Mouse (Mus musculus) fibroblast of lung, adult 2 months (primary cell): ENCODE data around the gene Gm28230.

ENCODE experiments used
- DNase-seq: peaks from one replicate; pipeline ENCODE4 v3.0.0-alpha.2; 2011; ENCODE audit warnings: low read depth

Gene Gm28230

DNA sequence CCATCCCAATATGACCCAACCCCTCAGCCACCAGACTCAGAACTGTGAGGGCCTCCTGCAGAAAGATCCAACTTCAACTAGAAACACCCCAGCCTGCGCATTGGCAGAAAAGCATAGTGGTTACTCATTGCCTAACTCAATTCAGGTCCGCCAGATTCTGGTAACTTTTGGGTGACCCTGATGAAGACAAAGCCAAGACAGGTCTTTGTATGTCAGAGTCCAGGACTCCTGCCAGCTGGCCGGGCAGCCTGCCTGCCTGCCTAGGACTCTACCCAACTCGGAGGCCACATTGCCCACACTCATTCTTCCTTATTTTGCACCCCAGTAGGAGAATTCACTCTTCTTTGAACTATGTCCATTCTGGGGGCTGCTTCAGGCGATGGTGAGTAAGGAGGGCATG, at the start of gene Gm28230:
Gene Gm28230 (plus strand): TSS at position 178 of the 400 bp plus-strand sequence.
- no peak for DNase-seq

DNA sequence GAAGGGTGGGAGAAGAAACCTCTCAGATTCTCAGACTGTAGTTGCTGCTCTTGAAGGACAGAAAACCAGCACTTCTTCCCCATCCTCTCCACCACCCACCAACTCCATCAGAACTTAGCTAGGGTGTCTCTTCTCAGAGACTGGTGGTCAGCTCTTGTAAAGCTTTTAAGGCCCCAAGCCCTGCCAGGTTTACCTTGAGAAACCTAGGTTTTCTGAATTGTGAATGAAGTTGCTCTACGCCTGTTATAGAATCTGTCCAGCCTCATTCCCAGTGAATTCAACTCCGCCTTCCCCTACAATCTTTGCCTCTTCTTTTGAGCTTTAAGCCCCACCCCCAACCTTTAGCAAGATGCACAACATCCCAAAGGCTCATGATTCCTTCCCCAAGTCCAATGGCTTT, 49.4 kb upstream of the Gm28230 start:
- no peak for DNase-seq

- no peak for DNase-seq
Measured at GRCm38 (mm10) chr2:74678891-74679595, 47.5 kb upstream of the Gm28230 start, which contains the start of gene Hoxd11. TSS of gene Hoxd11 (plus strand) at chr2:74679557.

DNA sequence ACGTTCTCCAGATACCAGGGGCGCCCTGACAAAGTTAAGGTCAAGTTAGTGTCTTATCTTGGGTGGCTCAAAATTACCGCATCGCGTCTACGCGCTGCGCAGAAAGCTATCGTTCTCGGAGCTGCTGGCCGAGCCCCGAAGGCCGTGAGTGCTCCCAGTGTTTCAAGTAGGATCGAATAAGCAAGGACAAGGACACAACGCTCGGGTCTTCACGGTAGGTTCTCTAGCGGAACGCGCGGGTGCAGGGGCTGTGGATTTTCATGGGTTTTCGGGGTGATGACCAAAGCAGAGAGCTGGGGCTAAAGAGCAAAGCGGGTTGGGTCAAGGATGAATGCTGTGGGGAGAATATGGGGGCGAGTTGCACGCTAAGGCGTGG, 46.9 kb upstream of the Gm28230 start:
- DNase-seq, result no peak

GRCm38 (mm10) chr2:74679980-74680379, 46.5 kb upstream of the Gm28230 start:
- DNase-seq, result no peak

- no peak for DNase-seq
Measured at GRCm38 (mm10) chr2:74680561-74681398, 45.7 kb upstream of the Gm28230 start.

GRCm38 (mm10) chr2:74681594-74682531, 44.7 kb upstream of the Gm28230 start:
- no peak for DNase-seq

DNA sequence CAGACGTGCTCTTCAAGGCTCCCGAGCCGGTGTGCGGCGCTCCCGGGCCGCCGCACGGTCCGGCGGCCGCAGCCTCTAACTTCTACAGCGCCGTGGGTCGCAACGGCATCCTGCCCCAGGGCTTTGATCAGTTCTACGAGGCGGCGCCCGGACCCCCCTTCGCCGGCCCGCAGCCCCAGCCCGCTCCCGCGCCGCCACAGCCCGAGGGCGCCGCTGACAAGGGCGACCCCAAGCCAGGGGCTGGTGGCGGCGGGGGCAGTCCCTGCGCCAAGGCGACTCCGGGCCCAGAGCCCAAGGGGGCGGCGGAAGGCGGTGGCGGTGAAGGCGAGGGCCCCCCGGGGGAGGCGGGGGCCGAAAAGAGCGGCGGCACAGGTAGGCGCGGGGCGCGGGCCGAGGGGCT, 43.7 kb upstream of the Gm28230 start:
- DNase-seq, result no peak

DNA sequence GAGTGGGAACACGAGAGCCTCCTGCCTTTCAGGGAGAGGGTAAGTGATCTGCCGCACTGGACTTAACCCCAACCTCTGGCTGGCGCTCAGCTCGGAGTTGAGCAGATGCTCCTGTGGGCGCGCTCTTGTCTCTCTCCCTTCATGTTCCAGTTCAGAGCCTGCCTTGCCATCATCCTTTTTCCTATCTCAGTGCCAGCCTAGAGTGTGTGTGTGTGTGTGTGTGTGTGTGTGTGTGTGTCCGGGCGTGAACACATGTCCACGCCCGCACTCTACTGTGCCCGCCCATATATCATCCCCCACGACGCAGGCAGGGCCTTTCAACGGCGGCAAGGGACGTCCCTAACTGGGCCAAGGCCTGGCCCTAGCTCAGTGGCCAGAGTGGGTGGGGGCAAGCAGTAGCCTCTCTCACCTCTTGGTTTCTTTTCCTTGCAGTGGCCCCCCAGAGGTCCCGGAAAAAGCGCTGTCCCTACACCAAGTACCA, 43.0 kb upstream of the Gm28230 start:
- no peak for DNase-seq

- no peak for DNase-seq
Measured at GRCm38 (mm10) chr2:74684106-74684505, 42.4 kb upstream of the Gm28230 start.

DNA sequence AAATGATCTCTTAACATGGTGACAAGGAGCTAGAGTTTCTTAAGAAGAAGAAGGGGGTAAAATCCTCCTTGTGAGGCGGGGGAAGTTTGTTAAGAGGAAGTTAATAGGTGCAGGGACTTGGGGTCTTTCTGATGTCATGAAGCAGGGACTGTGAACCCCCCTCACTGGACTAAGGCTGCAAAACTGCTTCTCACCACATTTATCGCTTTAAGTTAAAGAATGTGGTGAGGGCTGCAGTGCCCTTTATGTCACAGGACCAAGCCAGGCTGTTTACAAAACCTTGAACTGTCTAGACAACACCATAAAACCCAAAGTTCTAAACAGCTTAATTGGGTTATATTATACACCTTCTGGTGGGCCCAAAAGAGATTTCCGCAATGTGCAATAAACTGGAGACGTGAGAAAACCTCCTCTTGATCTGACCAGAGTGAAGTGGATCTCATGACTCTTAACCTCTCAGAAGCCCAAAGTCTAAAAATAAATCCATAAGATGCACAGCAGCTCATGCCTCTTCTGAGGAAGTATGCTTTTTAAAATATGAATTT, 41.4 kb upstream of the Gm28230 start:
- DNase-seq, result no peak

DNA sequence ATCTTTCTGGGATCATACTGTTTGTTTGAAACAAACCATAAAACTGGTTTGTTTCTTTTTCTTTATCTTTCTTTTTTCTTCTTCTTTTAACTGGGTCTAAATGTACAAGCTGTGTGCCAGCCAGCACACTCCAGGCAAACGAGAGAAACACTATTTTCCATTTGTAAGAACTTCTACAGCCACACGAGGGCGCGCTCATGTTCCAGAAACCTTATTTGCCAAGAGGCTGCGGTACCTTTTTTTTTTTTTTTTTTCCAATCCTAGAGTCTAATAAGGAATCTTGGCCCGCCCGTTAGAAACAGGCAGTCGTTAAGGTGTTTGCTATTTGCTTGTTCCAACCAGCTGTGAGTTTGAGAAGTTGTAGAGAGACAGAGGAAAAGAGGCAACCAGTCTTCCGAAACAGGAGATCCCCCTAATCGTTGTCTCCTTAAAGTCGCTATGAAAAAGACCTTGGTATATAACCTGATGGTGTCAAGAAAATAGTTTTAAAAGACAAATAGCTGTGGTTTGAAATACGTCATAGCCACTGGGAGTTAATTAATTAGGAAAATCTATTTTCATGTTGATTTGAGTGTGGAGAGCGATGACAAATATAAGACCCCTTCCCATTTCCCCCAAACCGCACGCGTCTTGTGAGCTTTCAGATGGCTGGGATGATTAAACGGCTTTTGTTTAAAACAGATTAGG, 40.1 kb upstream of the Gm28230 start:
- DNase-seq, result peak; percentile 10

- DNase-seq, result no peak
Measured at GRCm38 (mm10) chr2:74686988-74687697, 39.4 kb upstream of the Gm28230 start.

- DNase-seq, result no peak
Measured at GRCm38 (mm10) chr2:74687698-74688555, 38.6 kb upstream of the Gm28230 start.

- no peak for DNase-seq
Measured at GRCm38 (mm10) chr2:74688795-74689573, 37.5 kb upstream of the Gm28230 start.

DNA sequence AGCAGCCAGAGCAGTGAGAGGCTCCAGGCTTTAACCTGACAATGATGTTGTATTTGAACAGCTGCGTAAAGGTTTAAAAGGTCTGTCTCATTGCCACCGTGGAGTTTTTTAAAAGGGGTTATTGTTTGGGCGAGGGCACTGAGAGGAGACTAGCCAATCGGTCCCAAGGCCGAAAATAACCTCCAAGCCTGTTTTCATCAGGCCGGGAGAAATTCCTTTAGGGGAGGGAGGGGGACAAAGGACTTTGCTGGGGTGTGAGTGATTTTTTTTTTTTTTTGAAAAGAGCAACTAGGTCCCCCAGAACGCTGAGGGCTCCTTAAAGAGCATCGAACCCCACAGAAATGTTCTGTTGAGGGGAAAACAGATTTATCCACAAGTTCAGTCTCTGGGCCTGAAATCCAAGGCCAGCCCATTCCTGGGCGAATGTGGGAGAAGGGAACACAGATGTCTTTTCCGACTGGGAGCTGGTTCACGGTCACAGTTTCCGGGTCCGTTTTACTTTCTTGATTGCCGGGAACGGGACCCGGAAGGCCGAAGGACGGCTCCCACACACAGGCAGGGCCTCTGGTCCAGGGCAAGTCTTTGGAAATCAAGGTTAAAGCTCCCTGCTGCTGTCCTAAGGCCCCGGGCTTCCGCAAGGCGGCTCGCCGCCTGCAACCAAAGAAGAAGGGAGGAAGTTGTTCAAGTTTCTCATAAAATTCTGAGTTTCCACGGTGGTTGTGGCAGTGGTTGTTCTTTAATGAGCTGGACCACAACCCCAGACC, 36.8 kb upstream of the Gm28230 start:
- no peak for DNase-seq

- DNase-seq, result no peak
Measured at GRCm38 (mm10) chr2:74690338-74690716, 36.2 kb upstream of the Gm28230 start.
